Mouse (Mus musculus): ENCODE data around the gene Ddx21. TPM values are rescaled to one million over a fixed set of nuclear protein-coding genes. Genes with fewer than 3 reads are reported as not detected.

Ddx21 gene
- total RNA-seq, 2 experiments from 2014 or later: 23.1 to 34.2 TPM

Other genes with a start within 250 kb of the Ddx21 start
- 1 to 10 TPM; 6.1 to 7.8 TPM for gene Hk1, start 222.4 kb downstream of the Ddx21 start, total RNA-seq (2021)
- gene Hkdc1, start 179.8 kb downstream of the Ddx21 start, total RNA-seq (2021): not detected
- gene 4930507D05Rik, start 152.8 kb downstream of the Ddx21 start, total RNA-seq (2021): not detected
- gene Supv3l1, start 152.5 kb downstream of the Ddx21 start, total RNA-seq (2021): 10 to 100 TPM; 17.1 to 19.7 TPM
- 10 to 100 TPM; 24.3 to 29.0 TPM for gene Vps26a, start 115.5 kb downstream of the Ddx21 start, total RNA-seq (2021)
- 10 to 100 TPM; 12.2 to 14.1 TPM for gene Srgn, start 74.8 kb downstream of the Ddx21 start, total RNA-seq (2021)
- gene Kif1bp, start 23.8 kb downstream of the Ddx21 start, total RNA-seq (2021): 10 to 100 TPM; 23.6 to 24.0 TPM
- 10 to 100 TPM; 40.0 to 43.3 TPM for gene Ddx50, start 48.9 kb upstream of the Ddx21 start, total RNA-seq (2021)
- gene Stox1, start 123.8 kb upstream of the Ddx21 start, total RNA-seq (2021): under 1 TPM; 0.23 to 0.47 TPM
- 10 to 100 TPM; 26.3 to 27.6 TPM for gene Ccar1, start 190.0 kb upstream of the Ddx21 start, total RNA-seq (2021)